Mouse (Mus musculus): ENCODE results near the gene Mup17. TPM values are rescaled to one million over a fixed set of nuclear protein-coding genes. Genes with fewer than 3 reads are reported as not detected.
"Not testable (repeated sequence)": the region's sequence is repeated elsewhere in the genome, so short reads cannot be mapped to it uniquely, and the experiment has no call there.

The Mup17 gene
- total RNA-seq (2021) = not detected

- DNase-seq (ENCODE audit: low spot score in 2 of 2); intact Hi-C loops (cut with DNase I): not testable (repeated sequence)
Measured at GRCm38 (mm10) chr4:61595771-61596170, at the start of gene Mup17. Mup17 (minus strand) TSS chr4:61595871.

- intact Hi-C loops (cut with DNase I); DNase-seq (ENCODE audit: low spot score in 2 of 2): not testable (repeated sequence)
Measured at GRCm38 (mm10) chr4:61571561-61571960, 24.1 kb downstream of the Mup17 start.

- intact Hi-C loops (cut with DNase I) = not testable (repeated sequence)
- peak; percentile 6 to 29 for DNase-seq (ENCODE audit: low spot score in 2 of 2)
Measured at GRCm38 (mm10) chr4:61555887-61556286, 39.8 kb downstream of the Mup17 start.

Other genes starting within 250 kb of the Mup17 start
- not detected for gene Mup15, start 156.1 kb downstream of the Mup17 start, total RNA-seq (2021)
- not detected for gene Mup16, start 76.3 kb downstream of the Mup17 start, total RNA-seq (2021)
- gene Mup18, start 78.3 kb upstream of the Mup17 start, total RNA-seq (2021) = not detected
- gene Mup19, start 186.4 kb upstream of the Mup17 start, total RNA-seq (2021) = not detected
- gene Mup5, start 239.4 kb upstream of the Mup17 start, total RNA-seq (2021) = under 1 TPM in 1 of 2 experiments, not detected in 1; 0.66 TPM